Mouse (Mus musculus) intestine, postnatal 0 days (tissue): Measurements from ENCODE around the gene Kazald1. TPM values are rescaled to one million over a fixed set of nuclear protein-coding genes. Genes with fewer than 3 reads are reported as not detected.
A peak's percentile ranks its signal among the peaks of the same experiment; 100 is the strongest.

Experiments
- ATAC-seq: fragments of 200-750 bp; cut with Nextera tagmentation; 2 replicates; pipeline ENCODE4 v1.8.0; 2017; ENCODE audit warnings: mild to moderate bottlenecking, moderate TSS enrichment, moderate library complexity
- H3K27ac ChIP-seq: fragments of 300-500 bp; sonication (generic); 2 replicates; pipeline ENCODE4 v1.5.1; 2014; ENCODE audit warnings: mild to moderate bottlenecking, low read depth, low read length, moderate library complexity
- H3K27me3 ChIP-seq: fragments of 300-500 bp; sonication (generic); replicated peaks from 2 replicates; pipeline ENCODE4 v1.6.1; 2014; ENCODE audit warnings: low read length, mixed read lengths; ENCODE audit not compliant: control insufficient read depth, insufficient read depth
- H3K36me3 ChIP-seq: fragments of 300-500 bp; sonication (generic); 2 replicates; pipeline ENCODE4 v1.6.1; 2014; ENCODE audit warnings: mild to moderate bottlenecking, moderate library complexity; ENCODE audit not compliant: control insufficient read depth, insufficient read depth
- H3K4me1 ChIP-seq: fragments of 300-500 bp; sonication (generic); replicated peaks from 2 replicates; pipeline ENCODE4 v1.6.1; 2014; ENCODE audit warnings: antibody characterized with exemption, low read length, mixed read lengths; ENCODE audit not compliant: control insufficient read depth, insufficient read depth
- H3K4me2 ChIP-seq: fragments of 300-500 bp; sonication (generic); replicated peaks from 2 replicates; pipeline ENCODE4 v1.6.1; 2014; ENCODE audit warnings: low read depth, mild to moderate bottlenecking, moderate library complexity
- H3K4me3 ChIP-seq: fragments of 300-500 bp; sonication (generic); 2 replicates; pipeline ENCODE4 v1.5.1; 2014; ENCODE audit warnings: low read depth, low read length
- H3K9ac ChIP-seq: fragments of 300-500 bp; sonication (generic); 2 replicates; pipeline ENCODE4 v1.6.1; 2014; ENCODE audit warnings: mild to moderate bottlenecking, low read depth, low read length
- H3K9me3 ChIP-seq: fragments of 300-500 bp; sonication (generic); 2 replicates; pipeline ENCODE4 v1.6.1; 2016; ENCODE audit warnings: mixed run types; ENCODE audit not compliant: control insufficient read depth
- CTCF ChIP-seq: sonication (generic); IDR thresholded peaks from 2 replicates; pipeline ENCODE4 v1.5.1; 2016; ENCODE audit warnings: low read depth, mild to moderate bottlenecking, control low read depth, antibody characterized with exemption, moderate library complexity
- WGBS: fragments of 180-500 bp; shearing (Covaris S2); extraction: QIAGEN DNeasy Blood & Tissue Kit; methylation state at CpG from one replicate; pipeline ENCODE4 v1.1.7; 2014; 5-methylcytosine and 5-hydroxymethylcytosine counted together
- polyA plus RNA-seq: library from polyadenylated mRNA; unstranded; fragments of >200 nt; fragmentation: Nextera tagmentation; extraction: Ambion mirVana; gene quantifications from 2 replicates; pipeline ENCODE4 v1.2.1, GENCODE M21; 2015

The Kazald1 gene
- polyA plus RNA-seq, 1 experiment from 2014 or later: 1.2 TPM

DNA sequence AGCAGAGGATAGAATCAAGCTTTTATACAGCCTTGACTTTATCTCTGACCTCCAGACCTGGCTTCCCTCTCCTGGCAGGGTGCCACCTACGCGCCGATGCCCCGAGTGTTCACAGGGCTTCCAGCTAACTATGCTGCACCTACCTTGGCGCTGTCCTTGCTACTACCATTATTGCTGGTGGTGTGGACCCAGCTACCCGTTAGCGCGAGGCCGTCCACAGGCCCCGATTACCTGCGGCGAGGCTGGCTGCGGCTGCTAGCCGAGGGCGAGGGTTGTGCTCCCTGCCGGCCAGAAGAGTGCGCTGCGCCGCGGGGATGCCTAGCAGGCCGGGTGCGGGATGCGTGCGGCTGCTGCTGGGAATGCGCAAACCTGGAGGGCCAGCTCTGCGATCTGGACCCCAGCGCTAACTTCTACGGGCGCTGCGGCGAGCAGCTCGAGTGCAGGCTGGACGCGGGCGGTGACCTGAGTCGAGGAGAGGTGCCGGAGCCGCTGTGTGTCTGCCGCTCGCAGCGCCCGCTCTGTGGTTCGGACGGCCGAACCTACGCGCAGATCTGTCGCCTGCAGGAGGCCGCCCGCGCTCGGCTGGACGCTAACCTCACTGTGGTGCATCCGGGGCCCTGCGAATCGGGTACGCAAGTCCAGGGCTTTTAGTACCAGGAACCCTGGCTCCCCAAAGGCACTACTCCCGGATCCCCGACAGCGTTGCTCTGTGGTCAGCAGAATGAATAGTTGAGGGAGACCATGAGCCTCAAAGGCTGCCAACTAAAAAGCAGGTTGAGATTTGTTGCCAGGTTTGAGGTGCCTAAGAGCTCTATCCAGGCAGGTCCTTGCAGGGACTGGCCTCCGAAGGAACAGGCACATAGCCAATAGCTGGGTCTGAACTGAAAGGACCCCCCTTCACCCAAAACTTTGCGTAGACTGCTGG lies 1.8 kb downstream of the Kazald1 start:
- H3K4me3 ChIP-seq: peak overlapping the region; percentile 47
- H3K36me3 ChIP-seq: no peaks in the 10 kb centered on the region
- no peaks in the 10 kb centered on the region for H3K9me3 ChIP-seq
- 2% methylated on average over 62 of the region's 62 CpGs for WGBS
- TF ChIP-seq CTCF: peak; percentile 79
- ATAC-seq: no peak
- H3K4me1 ChIP-seq: peaks cover 4% of the 10 kb centered on the region; the same call in 1 of the 2 replicates
- no peak overlapping the region for H3K27ac ChIP-seq
- H3K27me3 ChIP-seq: peaks cover 47% of the 10 kb centered on the region
- peak overlapping the region; percentile 92 for H3K4me2 ChIP-seq
- H3K9ac ChIP-seq: no peak overlapping the region

DNA sequence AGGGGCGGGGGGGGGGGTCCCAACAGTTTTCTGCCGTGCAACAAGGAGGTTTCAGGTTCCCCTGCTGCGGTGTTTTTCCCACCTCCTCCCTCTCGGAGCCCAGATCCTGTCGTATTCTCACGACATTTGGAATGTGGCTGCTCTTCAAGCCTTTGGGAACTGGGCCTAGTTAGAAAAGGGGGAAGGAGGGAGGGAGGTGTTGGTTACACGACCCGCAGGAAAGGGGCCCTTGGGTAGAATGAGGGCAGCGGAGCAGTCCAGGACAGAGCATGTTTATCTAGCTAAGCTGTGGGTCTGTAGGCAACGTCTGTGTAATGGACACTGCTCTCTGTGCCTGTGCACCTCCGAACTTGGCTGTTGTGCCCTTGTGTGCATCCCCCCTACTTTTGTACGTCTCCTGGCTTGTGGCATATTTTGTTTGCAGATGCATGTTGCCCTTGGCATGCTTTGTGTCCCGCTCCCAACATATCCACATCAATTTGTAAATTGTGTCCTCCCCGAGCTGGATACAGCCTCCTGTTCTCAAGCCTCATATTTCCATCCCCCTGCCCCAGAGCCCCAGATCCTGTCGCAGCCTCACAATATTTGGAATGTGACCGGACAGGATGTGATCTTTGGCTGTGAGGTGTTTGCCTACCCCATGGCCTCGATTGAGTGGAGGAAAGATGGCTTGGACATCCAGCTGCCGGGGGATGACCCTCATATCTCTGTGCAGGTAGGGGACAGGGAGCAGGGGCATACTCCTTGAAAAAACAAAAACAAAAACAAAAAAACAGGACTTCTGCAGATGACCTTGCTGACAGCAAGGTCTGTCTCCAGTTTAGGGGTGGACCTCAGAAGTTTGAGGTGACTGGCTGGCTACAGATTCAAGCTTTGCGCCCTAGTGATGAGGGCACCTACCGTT lies 3.0 kb downstream of the Kazald1 start:
- H3K27ac ChIP-seq: no peak overlapping the region
- H3K27me3 ChIP-seq: peaks cover 52% of the 10 kb centered on the region
- H3K9ac ChIP-seq: no peak overlapping the region
- TF ChIP-seq CTCF: no peak
- H3K36me3 ChIP-seq: no peaks in the 10 kb centered on the region
- WGBS: 11% methylated on average over 20 of the region's 20 CpGs
- no peak for ATAC-seq
- no peaks in the 10 kb centered on the region for H3K9me3 ChIP-seq
- H3K4me1 ChIP-seq: peaks cover 4% of the 10 kb centered on the region; the same call in 1 of the 2 replicates
- no peak overlapping the region for H3K4me2 ChIP-seq
- no peak overlapping the region for H3K4me3 ChIP-seq

DNA sequence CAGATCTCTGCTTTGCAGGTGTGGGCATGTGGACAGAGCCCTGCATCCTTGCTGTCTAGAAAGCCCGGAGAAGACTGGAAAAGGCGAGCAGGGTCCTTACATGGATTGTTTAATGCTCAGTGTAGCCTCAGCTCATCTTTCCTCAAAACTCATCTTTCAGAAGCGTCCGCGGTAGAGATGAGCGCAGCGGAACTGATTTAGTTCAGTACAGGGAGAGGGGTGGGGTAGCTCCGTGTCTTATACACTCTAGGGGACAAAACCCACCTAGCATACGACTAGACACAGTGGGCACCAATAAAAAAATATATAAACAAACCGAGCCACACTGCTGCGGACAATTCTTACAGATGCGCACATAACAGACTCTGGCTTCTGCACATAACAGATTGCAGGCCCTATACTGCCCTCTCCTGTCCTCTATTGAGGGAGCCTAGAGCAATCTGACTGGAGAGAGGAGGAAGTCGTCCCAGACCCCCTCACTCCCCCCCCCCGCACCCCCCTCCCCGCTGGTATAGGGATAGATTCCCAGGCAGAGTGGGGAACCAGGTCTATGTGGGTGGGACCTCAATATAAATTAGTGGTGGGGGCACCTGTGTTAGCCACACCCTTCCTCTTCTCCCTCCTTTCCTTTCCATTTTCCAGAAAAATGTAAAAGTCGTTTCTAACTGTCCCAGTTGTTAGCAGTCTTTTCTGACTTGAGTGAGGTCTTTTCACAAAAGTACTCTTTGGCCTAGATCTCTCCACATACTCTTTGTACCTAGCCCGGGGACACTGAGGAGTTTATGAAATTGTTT lies 4.1 kb downstream of the Kazald1 start:
- peak; percentile 67 for TF ChIP-seq CTCF
- no peak for ATAC-seq
- Histone ChIP-seq H3K9ac (no peak overlapping the region), H3K27me3 (peaks cover 56% of the 10 kb centered on the region), H3K4me1 (peaks cover 4% of the 10 kb centered on the region; the same call in 1 of the 2 replicates), H3K27ac (no peak overlapping the region), H3K36me3 (no peaks in the 10 kb centered on the region), H3K4me3 (peak overlapping the region; percentile 32), H3K9me3 (no peaks in the 10 kb centered on the region), H3K4me2 (peak overlapping the region; percentile 60)
- 12% methylated on average over 17 of the region's 17 CpGs for WGBS

DNA sequence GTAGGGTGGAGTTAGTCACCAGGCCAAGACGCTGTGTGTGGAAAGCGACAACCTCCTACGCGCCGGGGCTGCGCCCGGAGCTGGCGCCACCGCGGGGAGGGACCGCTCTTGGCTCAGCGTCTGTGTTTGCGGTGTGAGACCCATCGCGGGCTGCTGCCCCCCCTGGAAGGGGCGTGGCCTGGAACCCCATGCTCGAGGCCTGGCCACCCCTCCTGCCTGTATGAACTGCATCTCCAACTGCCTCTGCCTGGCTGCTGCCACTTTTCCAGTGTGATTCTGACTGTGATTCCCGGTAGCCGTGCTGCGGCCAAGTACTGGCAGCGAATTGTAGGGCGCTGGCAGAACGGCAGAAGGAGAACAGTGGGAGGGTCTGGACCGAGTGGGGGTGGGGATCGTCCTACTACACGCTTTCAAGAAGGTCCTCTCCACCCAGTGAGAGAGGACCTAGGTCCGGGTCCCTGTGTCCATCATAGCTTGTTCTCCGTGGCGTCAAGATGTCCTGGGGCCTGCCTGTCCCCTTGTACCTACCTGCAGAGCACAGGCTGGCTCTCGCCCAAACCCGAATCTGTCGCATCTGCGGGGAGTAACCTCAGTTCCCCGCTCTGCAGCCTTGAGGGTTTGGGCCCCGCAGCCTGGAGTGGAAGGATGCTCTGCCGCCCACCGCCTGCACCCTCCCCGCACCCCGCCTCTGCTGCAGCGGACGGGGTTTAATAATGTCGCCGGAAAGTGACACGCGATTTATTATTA lies 4.9 kb downstream of the Kazald1 start:
- peaks cover 4% of the 10 kb centered on the region; the same call in 1 of the 2 replicates for H3K4me1 ChIP-seq
- peak overlapping the region; percentile 32 for H3K4me3 ChIP-seq
- no peak for ATAC-seq
- H3K9me3 ChIP-seq: no peaks in the 10 kb centered on the region
- H3K9ac ChIP-seq: peak overlapping the region; percentile 8; the same call in 1 of the 2 replicates
- peaks cover 56% of the 10 kb centered on the region for H3K27me3 ChIP-seq
- no peak for TF ChIP-seq CTCF
- WGBS: 1% methylated on average over 45 of the region's 45 CpGs
- H3K36me3 ChIP-seq: no peaks in the 10 kb centered on the region
- no peak overlapping the region for H3K27ac ChIP-seq
- H3K4me2 ChIP-seq: peak overlapping the region; percentile 60

DNA sequence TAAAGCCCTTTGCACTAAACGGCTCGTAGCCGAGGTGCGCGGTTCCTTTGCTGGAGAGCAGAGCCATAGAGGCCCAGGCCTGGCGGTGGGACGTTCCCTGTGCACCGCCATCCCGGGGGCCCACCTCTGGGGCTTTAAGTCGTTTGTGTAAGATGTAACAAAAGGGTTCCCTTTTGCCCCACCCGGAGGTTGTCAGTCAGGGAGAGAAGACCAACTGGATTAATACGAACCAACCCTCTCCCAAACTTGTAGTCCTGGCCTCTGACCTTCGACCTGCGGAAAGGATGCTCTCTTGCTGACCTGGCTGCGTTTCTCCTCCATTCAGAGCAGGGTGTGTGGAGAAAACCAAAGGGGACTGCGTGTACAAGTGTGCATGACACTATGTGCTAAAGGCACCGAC lies 5.7 kb downstream of the Kazald1 start:
- TF ChIP-seq CTCF: no peak
- H3K9me3 ChIP-seq: no peaks in the 10 kb centered on the region
- H3K4me3 ChIP-seq: peak overlapping the region; percentile 32
- H3K27me3 ChIP-seq: peaks cover 62% of the 10 kb centered on the region
- no peaks in the 10 kb centered on the region for H3K36me3 ChIP-seq
- no peak for ATAC-seq
- H3K4me2 ChIP-seq: peak overlapping the region; percentile 60
- WGBS: 3% methylated on average over 17 of the region's 17 CpGs
- peaks cover 4% of the 10 kb centered on the region; the same call in 1 of the 2 replicates for H3K4me1 ChIP-seq
- peak overlapping the region; percentile 26; the same call in 1 of the 2 replicates for H3K9ac ChIP-seq
- no peak overlapping the region for H3K27ac ChIP-seq
